21 mouse cellular contexts compared by ENCODE assay signal in genomic region chr6:117084211-117084610, GRCm38 (mm10).
"Had no signal": no experiment of that assay in that cellular context is flagged by ENCODE, and none has a peak within 500 bp of the region (broad histone marks: within the 10 kb centered on the region; RNA-seq: fewer than 3 reads in every experiment).

No protein-coding gene starts in this region.

- H3K36me3 ChIP-seq: limb, embryonic 12.5 days; limb, embryonic 15.5 days; lung, embryonic 15.5 days; midbrain, embryonic 12.5 days; midbrain, embryonic 15.5 days had no signal

- ATAC-seq: liver, postnatal 0 days; midbrain, embryonic 15.5 days had no signal

- H3K4me1 ChIP-seq: lung, embryonic 15.5 days; midbrain, embryonic 12.5 days; midbrain, embryonic 15.5 days had no signal

- H3K9me3 ChIP-seq: limb, embryonic 12.5 days; limb, embryonic 15.5 days; lung, embryonic 15.5 days; midbrain, embryonic 12.5 days; midbrain, embryonic 15.5 days had no signal

- H3K27ac ChIP-seq: limb, embryonic 12.5 days; limb, embryonic 15.5 days; liver, embryonic 14.5 days; lung, embryonic 15.5 days; midbrain, embryonic 12.5 days; midbrain, embryonic 15.5 days; stomach, postnatal 0 days had no signal

- H3K4me3 ChIP-seq: limb, embryonic 12.5 days; limb, embryonic 15.5 days; lung, embryonic 15.5 days; midbrain, embryonic 12.5 days; midbrain, embryonic 15.5 days had no signal

- H3K9ac ChIP-seq: limb, embryonic 12.5 days; limb, embryonic 15.5 days; liver, embryonic 14.5 days; liver, postnatal 0 days; lung, embryonic 15.5 days; midbrain, embryonic 12.5 days; midbrain, embryonic 15.5 days had no signal

- H3K4me2 ChIP-seq: limb, embryonic 12.5 days; limb, embryonic 15.5 days; liver, embryonic 11.5 days; lung, embryonic 15.5 days; midbrain, embryonic 12.5 days; midbrain, embryonic 15.5 days had no signal

- DNase-seq: kidney, adult 9 months; kidney, postnatal 14 days; kidney, postnatal 4 days; left cerebral cortex, postnatal 4 days; liver, postnatal 0 days; lung, postnatal 10 days; lung, postnatal 36 days; right cerebral cortex, adult 18-20 months; right cerebral cortex, postnatal 14 days; right cerebral cortex, postnatal 4 days; thymus, adult 2 months; thymus, postnatal 14 days; thymus, postnatal 4 days had no signal

- H3K27me3 ChIP-seq: limb, embryonic 12.5 days; limb, embryonic 15.5 days; lung, embryonic 15.5 days; midbrain, embryonic 12.5 days; midbrain, embryonic 15.5 days had no signal
